Mouse (Mus musculus): ENCODE results near the gene Ak3.

GRCm38 (mm10) chr19:28995366-28995765 lies 52.4 kb downstream of the Ak3 start:
- TF ChIP-seq POLR2A (IDR thresholded peaks at IDR 0.05; ENCODE audit: control insufficient read depth, extremely low read depth, insufficient read depth, low read length, poor library complexity) (no peak), CTCF (IDR thresholded peaks at IDR 0.05; ENCODE audit: borderline replicate concordance, control insufficient read depth, extremely low read depth, insufficient read depth, low read length, poor library complexity) (no peak)
